Mouse (Mus musculus): ENCODE measurements around the gene Trmt44.
A peak's percentile ranks its signal among the peaks of the same experiment; 100 is the strongest.

The Trmt44 gene

DNA sequence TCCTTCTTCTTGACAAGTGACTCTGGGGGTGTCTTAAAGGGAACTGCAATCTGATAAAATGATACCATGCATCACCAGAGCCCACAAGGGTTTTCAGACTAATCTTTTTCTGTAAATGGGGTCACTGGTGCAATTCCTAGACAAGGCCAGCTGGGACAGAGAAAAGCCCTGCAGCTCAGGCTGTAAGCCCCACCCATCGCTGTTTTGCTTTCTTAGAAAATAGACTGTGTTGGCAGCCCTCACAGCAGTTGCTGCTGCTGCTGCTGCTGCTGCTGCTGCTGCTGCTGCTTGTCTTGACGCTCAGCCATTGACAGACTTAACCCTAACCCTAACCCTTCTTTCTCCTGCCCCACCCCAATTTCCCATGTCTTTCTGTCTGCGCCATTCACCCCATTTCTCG, 35.3 kb downstream of the Trmt44 start:
- no peak for DNase-seq

DNA sequence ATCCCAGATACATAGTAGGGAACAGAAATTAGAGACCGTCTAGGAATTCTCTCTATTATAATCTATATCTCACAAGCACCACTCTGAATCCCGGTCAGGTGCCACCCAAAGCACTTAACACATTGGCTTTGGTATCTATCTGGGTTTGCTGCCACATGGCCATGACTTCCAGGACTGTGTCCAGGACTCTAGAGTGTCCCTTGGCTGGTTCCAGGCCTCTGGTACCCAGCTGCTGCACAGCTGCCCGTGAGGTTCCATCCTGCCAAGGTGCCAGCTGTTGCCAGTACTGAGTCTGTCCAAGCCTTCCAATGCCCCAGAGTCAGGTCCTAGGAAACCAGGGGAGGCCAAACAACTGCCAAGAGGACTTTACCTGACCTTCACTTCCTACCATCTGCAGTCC, 36.8 kb downstream of the Trmt44 start:
- no peak for DNase-seq

DNA sequence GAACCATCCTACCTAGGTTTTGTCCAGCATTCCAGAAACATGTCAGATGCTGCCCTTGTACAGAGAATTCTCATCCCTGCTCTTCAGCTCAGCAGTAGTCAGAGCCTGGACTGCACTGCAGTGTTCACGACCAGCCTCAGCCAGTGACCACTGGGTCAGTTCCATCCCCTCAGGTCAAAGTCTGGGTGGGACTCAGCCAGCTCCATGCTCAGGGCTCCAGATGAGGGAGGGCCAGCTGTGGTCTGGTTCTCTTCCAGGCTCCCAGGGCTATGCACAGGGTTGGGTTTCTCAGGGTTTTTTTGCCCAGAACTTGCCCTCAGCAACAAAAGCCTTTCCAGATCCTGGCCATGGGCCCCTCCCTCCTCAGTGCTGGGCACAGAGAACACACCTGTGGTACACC, 37.4 kb downstream of the Trmt44 start:
- no peak for DNase-seq

DNA sequence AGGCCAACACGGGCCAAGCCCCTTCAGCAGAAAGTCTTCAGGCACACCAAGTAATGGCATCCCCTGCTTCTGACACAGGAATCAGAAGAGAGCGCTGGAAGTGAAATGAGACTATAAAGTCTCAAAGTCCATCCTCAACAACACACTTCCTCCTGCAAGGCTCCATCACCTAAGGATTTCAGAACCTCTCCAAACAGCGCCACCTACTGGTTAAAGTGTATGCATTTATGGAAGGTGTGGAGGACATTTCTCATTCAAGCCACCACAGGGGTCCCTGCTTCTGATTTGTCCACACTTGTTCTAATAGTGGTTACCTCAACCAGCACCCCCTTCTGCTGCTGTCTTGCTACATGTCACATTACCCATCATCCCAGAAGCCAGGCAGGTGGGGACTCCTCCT, 38.6 kb downstream of the Trmt44 start:
- DNase-seq: no peak

DNA sequence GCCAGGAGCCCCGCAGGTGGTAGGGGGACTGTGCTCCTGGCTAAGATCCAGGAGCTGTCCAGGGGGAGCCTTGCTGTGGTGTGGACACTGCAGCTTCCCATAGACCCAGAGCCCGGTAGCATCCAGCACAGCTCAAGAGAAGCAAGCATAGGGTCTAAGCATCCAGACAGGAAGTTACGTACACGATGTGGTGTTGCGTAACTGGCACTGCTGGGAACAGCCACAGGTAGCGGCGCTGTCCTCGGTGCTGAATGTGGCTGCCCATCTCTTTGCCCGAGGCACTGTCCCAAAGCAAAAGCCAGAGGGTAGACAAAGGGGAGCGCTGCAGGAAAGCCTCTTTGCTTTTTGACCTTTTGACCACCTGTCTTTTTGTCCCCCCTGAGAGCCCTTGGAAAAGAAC, 43.3 kb downstream of the Trmt44 start:
- DNase-seq: no peak

DNA sequence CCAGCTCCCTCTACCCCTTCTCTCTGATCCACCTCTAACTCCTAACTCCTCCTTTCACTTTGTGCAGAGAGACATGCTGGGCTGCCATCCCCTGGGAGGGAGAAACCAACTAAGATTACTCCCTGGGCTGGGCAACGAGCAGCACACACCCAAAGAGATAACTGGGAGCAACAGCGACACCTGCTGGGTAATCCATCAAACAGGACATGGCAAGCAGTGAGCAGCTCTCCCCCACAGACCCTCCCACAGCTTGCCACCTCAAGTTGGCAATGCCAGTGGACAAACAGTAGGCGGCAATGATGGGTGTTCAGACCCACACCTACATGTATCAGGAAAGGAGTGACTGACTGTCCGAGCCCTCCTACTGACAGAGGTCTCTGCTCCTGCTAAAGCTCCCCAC, 44.4 kb downstream of the Trmt44 start:
- peak; percentile 24 for DNase-seq

DNA sequence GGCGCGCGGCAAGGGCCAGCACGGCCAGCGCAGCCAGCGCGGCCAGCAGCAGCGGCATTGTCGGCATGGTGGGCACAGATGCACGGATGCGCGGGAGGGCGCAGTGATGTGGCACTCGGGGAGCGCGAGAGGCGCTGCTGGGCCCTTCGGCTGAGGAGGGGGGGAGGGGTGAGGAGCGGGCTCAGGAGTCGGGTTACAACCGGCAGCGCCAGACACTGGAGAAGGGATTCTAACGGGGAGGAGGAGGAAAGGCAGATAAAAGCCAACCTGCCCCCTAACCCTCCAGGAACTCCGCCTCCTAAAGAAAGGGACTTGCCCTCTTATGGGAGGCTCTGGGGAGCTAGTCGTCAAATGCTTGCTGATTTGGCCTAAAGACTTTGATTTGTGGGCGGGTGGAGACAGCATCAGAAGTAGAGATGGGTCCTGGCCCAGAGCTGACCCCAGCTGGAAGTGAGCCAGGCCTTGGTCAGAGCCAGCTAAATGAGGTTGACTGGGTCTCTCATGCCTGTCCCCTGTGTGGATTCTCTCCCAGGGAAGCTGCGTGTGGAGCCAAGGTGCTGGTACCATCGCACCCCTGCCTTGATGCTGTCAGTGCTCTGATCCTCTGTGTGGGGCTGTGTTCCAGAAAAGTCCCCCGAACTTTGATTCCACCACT, 49.3 kb downstream of the Trmt44 start, which contains the start of gene Cpz:
Gene Cpz (minus strand): TSS at position 230 of the 655 bp plus-strand sequence.
- no peak for DNase-seq

DNA sequence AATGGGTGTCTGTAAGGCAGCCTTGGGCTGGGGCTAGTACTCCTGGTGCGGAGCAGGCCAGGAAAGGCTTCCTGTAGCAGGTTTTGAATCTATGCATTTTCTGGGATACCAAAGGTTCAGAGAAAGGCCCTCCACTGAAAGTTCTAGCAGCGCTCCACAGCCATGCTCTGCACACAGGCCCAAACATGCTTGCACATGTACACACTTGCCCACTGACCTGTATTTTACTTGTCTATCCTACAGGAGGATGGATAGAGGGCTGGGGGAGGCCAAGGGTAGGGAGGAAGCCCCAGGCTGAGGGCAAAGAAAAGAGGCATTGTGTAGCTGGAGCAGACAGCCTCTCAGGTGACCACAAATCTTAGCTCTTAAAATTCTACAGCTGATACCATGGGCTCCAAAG, 50.5 kb downstream of the Trmt44 start:
- DNase-seq: no peak

DNA sequence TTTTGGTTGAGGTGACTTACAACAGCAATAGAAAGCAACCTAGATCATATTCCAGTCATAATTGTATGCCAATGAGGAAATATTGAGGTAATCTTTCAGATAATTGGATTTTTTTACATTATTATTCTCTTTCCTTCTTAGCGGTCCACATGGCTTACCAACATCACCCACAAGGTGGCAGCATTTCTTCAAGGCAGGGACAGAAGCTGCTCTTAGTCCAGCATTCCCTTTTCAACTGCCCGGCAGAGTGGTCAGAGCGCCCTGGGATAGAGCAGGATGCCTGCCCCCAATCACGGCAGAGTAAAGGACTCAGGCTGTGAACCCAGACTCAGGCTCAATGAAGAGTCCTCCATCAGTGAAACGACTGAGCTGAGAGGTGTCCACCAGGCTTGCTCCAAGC, 51.1 kb downstream of the Trmt44 start:
- peak; percentile 67 for DNase-seq

DNA sequence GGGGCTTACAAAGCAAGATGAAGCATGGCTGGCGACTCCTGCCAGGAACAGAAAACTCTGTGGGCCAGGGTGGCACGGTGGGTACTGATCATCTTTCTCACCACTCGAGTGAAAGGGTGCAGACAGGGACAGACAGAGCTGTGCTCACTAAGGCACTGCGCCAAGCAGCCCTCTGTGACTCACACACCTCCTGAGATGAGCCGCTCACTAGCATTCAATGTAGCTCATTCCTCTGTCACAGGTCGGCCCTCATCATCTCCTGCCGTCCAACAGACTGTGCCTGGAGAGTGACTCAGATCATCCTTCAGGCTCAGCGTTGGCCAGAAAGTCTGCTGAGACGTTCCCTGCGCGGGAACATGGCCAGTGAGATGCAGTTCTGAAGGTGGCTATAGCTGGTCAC, 58.1 kb downstream of the Trmt44 start:
- DNase-seq: no peak

DNA sequence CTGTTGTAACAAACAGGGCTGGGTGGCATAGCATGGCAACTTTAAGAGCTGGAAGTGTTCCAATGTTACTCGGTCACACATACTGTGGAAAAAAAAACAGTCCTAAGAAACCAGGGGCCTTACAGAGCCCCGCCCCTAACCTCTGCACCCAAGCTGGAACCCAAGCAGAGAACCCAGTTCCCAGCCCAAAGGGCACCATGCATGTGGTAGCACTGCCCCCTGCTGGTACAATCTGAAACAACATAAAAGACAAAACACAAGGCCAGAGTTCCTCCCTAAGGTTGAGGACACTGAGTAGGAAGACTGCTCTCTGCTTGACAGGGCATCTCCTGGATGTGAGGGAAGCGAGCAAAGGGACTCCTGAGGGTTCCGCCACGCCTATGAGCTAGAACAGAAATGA, 64.3 kb downstream of the Trmt44 start:
- peak; percentile 55 for DNase-seq

Data from cerebellum, adult 8-10 months (tissue).